Mouse (Mus musculus) ES-E14 (cell line): ENCODE measurements around the gene Arhgef25. TPM values are rescaled to one million over a fixed set of nuclear protein-coding genes. Genes with fewer than 3 reads are reported as not detected.
A peak's percentile ranks its signal among the peaks of the same experiment; 100 is the strongest.

ENCODE experiments used
- DNase-seq: peaks from one replicate; pipeline ENCODE4 v3.0.0-alpha.2; 2013; ENCODE audit warnings: low read depth, low spot score
- H3K27ac ChIP-seq: 2 replicates; pipeline ENCODE4 v1.5.1; 2012; ENCODE audit warnings: low read depth, mild to moderate bottlenecking, low read length, moderate library complexity, mixed read lengths; ENCODE audit not compliant: poor library complexity, insufficient read depth, severe bottlenecking
- H3K36me3 ChIP-seq: 2 replicates; pipeline ENCODE4 v1.6.1; 2012; ENCODE audit warnings: mild to moderate bottlenecking, low read length, moderate library complexity, mixed read lengths; ENCODE audit not compliant: control insufficient read depth, poor library complexity, insufficient read depth, severe bottlenecking
- H3K4me1 ChIP-seq, 2 experiments: fragments of 150-350 bp in 1 of 2; sonication (generic) in 1 of 2; 2 replicates each; pipeline ENCODE4 v1.6.1; 2012; ENCODE audit warnings: low read length in 2 of 2, mild to moderate bottlenecking in 1 of 2, mixed read lengths in 1 of 2; ENCODE audit not compliant: control insufficient read depth in 2 of 2, insufficient read depth in 2 of 2, poor library complexity in 1 of 2
- H3K4me3 ChIP-seq, 2 experiments: fragments of 150-350 bp in 1 of 2; sonication (generic) in 1 of 2; 2 replicates each; pipeline ENCODE4 v1.5.1; 2012; ENCODE audit warnings: low read length in 2 of 2, low read depth in 1 of 2, mild to moderate bottlenecking in 1 of 2, mixed read lengths in 1 of 2; ENCODE audit not compliant: insufficient read depth in 1 of 2, poor library complexity in 1 of 2, severe bottlenecking in 1 of 2
- H3K9ac ChIP-seq: 2 replicates; pipeline ENCODE4 v1.6.1; 2012; ENCODE audit warnings: low read depth, mild to moderate bottlenecking, low read length, mixed read lengths; ENCODE audit not compliant: poor library complexity, insufficient read depth, severe bottlenecking
- H3K9me3 ChIP-seq: fragments of 150-350 bp; sonication (generic); 2 replicates; pipeline ENCODE4 v1.6.1; 2012; ENCODE audit warnings: low read depth, mild to moderate bottlenecking, low read length; ENCODE audit not compliant: control insufficient read depth, insufficient read depth
- CHD2 ChIP-seq: IDR thresholded peaks from 2 replicates; pipeline ENCODE4 v1.6.1; 2014; ENCODE audit warnings: mild to moderate bottlenecking, low read depth, low read length, inconsistent platforms
- HCFC1 ChIP-seq: IDR thresholded peaks from 2 replicates; pipeline ENCODE4 v1.6.1; 2012; ENCODE audit warnings: low read length, inconsistent platforms, borderline replicate concordance; ENCODE audit not compliant: insufficient read depth
- MAFK ChIP-seq: IDR thresholded peaks from 2 replicates; pipeline ENCODE4 v1.6.1; 2014; ENCODE audit warnings: mild to moderate bottlenecking, low read depth, low read length, inconsistent platforms; ENCODE audit not compliant: insufficient read depth
- ZC3H11A ChIP-seq: IDR thresholded peaks from 2 replicates; pipeline ENCODE4 v1.6.1; 2012; ENCODE audit warnings: low read depth, mild to moderate bottlenecking, inconsistent platforms, low read length, borderline replicate concordance
- ZNF384 ChIP-seq: IDR thresholded peaks from 2 replicates; pipeline ENCODE4 v1.6.1; 2012; ENCODE audit warnings: low read depth, low read length, inconsistent platforms
- in situ Hi-C, 2 experiments: fragments of 600-800 bp; cut with MboI; formaldehyde crosslinking; loops; one replicate each; pipeline ENCODE4 v1.15.1; 2025; ENCODE audit warnings: low sequenced_read_pairs in 2 of 2, inconsistent platforms in 1 of 2; ENCODE audit not compliant: unreplicated experiment in 2 of 2
- total RNA-seq: library from RNA; depleted of rRNA; stranded (reverse); fragments of 300-350 nt; gene quantifications from 2 replicates; pipeline ENCODE4 v1.2.3, GENCODE M21; 2012

The Arhgef25 gene
- total RNA-seq, 1 experiment = 39.2 TPM

- in situ Hi-C loops = no loop called here
- peak overlapping the region; percentile 14 to 37; a peak in 3 of 4 replicates for H3K4me3 ChIP-seq
- DNase-seq = peak; percentile 82
- H3K9ac ChIP-seq = no peak overlapping the region; the same call in 1 of the 2 replicates
- no peak overlapping the region for H3K27ac ChIP-seq
- no peaks in the 10 kb centered on the region for H3K9me3 ChIP-seq
- H3K4me1 ChIP-seq = peaks cover 0 to 28% of the 10 kb centered on the region in 2 experiments; a peak in 3 of 4 replicates
- H3K36me3 ChIP-seq = peaks cover 18% of the 10 kb centered on the region; the same call in 1 of the 2 replicates
- TF ChIP-seq CHD2 (no peak), MAFK (no peak), ZNF384 (no peak), HCFC1 (no peak), ZC3H11A (no peak)
Observed at GRCm38 (mm10) chr10:127183759-127184158, 6.1 kb downstream of the Arhgef25 start.

- DNase-seq = no peak
- no peak overlapping the region for H3K27ac ChIP-seq
- TF ChIP-seq ZNF384 (no peak), MAFK (no peak), HCFC1 (no peak), CHD2 (no peak), ZC3H11A (no peak)
- H3K36me3 ChIP-seq = peaks cover 18% of the 10 kb centered on the region; the same call in 1 of the 2 replicates
- H3K4me3 ChIP-seq = no peak overlapping the region
- H3K9ac ChIP-seq = no peak overlapping the region
- in situ Hi-C loops = no loop called here
- H3K9me3 ChIP-seq = no peaks in the 10 kb centered on the region
- peaks cover 0 to 35% of the 10 kb centered on the region in 2 experiments; a peak in 3 of 4 replicates for H3K4me1 ChIP-seq
Observed at GRCm38 (mm10) chr10:127182624-127183023, 7.3 kb downstream of the Arhgef25 start.

GRCm38 (mm10) chr10:127181566-127181965 lies 8.3 kb downstream of the Arhgef25 start:
- no peaks in the 10 kb centered on the region for H3K9me3 ChIP-seq
- H3K36me3 ChIP-seq = peaks cover 14% of the 10 kb centered on the region; the same call in 1 of the 2 replicates
- no peak overlapping the region for H3K9ac ChIP-seq
- no peak for DNase-seq
- H3K4me1 ChIP-seq = peaks cover under 1 to 36% of the 10 kb centered on the region in 2 experiments; a peak in 3 of 4 replicates
- H3K27ac ChIP-seq = no peak overlapping the region
- TF ChIP-seq MAFK = no peak
- no peak overlapping the region for H3K4me3 ChIP-seq
- in situ Hi-C loops = no loop called here

DNA sequence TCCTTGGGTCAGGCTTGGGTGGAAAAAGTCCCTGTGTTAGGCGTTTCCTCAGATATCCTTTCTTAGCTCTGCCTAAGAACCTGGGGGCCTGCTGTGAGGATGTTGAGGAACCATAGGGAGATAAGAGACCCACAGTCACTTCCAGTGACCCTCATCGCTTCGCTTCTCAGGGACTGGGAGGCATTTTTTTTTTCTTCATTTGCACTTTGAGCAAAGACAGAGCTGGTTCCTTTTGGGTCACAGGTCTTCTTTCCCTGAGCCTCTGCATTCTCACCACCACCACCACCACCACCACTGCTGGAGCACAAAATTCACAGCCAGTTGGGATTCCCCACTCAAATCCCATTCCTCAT lies 9.2 kb downstream of the Arhgef25 start:
- H3K4me1 ChIP-seq = peaks cover 5 to 40% of the 10 kb centered on the region in 2 experiments
- in situ Hi-C loops = no loop called here
- TF ChIP-seq MAFK = no peak
- TF ChIP-seq ZNF384 = no peak
- TF ChIP-seq HCFC1 = no peak
- TF ChIP-seq CHD2 = no peak
- TF ChIP-seq ZC3H11A = no peak
- H3K36me3 ChIP-seq = peaks cover 9% of the 10 kb centered on the region; the same call in 1 of the 2 replicates
- no peak for DNase-seq
- no peak overlapping the region for H3K27ac ChIP-seq
- H3K9ac ChIP-seq = no peak overlapping the region
- H3K4me3 ChIP-seq = peak overlapping the region in 1 of 2 experiments; percentile 34; a peak in 2 of 4 replicates
- H3K9me3 ChIP-seq = no peaks in the 10 kb centered on the region
